Mouse (Mus musculus): ENCODE data around the gene Aars.

- TF ChIP-seq CTCF (IDR thresholded peaks at IDR 0.05; ENCODE audit: extremely low read depth, insufficient read length, insufficient replicate concordance, low read depth, low read length) (no peak), POLR2A (IDR thresholded peaks at IDR 0.05; ENCODE audit: low read depth, low read length) (no peak)
These were observed 28.7 kb downstream of the Aars start for GRCm38 (mm10) chr8:111061688-111062071.
